Mouse (Mus musculus): ENCODE measurements around the gene Gm4779. TPM values are rescaled to one million over a fixed set of nuclear protein-coding genes. Genes with fewer than 3 reads are reported as not detected.
A peak's percentile ranks its signal among the peaks of the same experiment; 100 is the strongest.

Gm4779 gene
- polyA plus RNA-seq, 1 experiment from 2014 or later: not detected

DNA sequence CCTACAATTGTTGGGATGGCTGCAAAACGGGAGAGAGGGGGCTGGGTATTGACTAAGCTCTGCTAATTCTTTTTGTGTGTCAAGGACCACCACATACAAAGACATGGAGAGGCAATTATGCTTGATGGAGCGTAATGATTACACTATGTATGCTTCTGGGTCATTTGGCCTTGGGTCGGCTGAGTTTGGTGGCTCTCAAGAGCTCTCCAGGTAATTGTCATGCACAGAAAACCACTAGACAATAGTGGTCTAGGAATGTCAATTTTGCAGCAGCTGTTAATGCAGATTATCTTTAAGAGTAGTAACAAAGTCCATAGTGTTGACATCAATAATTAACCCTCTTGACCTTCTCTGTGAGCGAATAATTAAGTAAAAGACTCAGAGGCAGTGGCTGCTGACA lies 44.1 kb downstream of the Gm4779 start:
- 39% methylated on average over 4 of the region's 4 CpGs for WGBS
- Histone ChIP-seq H3K27ac (replicated peaks) (no peak overlapping the region), H3K4me3 (no peak overlapping the region), H3K27me3 (peaks cover 30% of the 10 kb centered on the region), H3K36me3 (no peaks in the 10 kb centered on the region), H3K4me1 (replicated peaks) (no peaks in the 10 kb centered on the region), H3K4me2 (no peak overlapping the region), H3K9ac (no peak overlapping the region), H3K9me3 (no peaks in the 10 kb centered on the region)
- ATAC-seq (ENCODE audit: low read depth): no peak

DNA sequence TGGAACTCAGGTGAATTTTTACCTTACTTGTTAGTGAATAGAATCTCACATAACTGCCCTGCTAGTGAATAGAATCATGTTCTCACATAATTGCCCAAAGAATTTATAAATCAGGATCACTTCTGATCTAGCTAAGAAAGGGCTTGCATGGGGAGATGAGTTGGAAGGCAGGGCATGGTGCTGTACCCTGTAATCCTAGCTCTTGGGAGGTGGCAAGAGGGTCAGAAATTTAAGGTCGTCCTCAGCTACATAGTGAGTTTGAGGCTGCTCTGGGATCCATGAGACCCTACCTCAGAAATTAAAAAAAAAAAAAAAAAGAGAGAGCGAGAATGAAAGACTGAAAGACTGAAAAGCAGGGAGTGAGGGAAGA lies 53.2 kb downstream of the Gm4779 start:
- 84% methylated on average over 2 of the region's 2 CpGs for WGBS
- Histone ChIP-seq H3K27ac (replicated peaks) (peak overlapping the region; percentile 56; the same call in 1 of the 2 replicates), H3K27me3 (peaks cover 33% of the 10 kb centered on the region), H3K4me3 (no peak overlapping the region), H3K4me2 (no peak overlapping the region), H3K9me3 (no peaks in the 10 kb centered on the region), H3K36me3 (no peaks in the 10 kb centered on the region), H3K9ac (no peak overlapping the region), H3K4me1 (replicated peaks) (peaks cover 9% of the 10 kb centered on the region; the same call in 1 of the 2 replicates)
- ATAC-seq (ENCODE audit: low read depth): no peak

DNA sequence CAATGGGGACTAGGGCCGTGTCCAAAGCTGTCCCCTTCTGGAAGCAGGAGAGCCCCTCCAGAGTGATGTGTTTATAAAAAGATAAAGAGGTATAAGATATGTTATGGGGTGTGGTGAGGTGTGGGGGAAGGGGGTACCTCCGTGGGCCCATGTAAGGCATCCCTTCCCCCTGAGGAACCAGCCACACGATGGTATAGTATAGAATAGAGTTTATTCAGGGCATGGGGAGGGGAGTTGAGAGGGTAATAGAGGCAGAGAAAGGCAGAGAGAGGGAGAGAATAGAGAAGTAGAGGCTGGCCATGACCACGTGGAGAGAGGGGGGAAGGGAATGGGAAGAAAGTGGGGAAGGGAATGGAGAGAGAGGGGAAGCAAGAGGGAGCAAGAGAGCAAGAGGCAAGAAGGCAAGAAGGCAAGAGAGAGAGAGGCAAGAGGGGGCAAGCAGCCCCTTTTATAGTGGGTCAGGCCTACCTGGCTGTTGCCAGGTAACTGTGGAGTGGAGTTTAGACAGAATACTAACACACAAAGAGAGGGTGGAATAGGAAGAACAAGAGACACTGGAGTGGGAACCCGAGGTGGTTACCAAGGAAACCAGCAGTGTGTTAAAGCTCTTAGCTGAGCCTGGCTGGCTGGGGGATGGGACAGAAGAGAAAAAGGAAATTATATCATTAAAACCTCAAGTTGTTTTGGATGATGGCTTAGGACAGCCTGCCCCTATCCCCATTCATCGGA lies 53.7 kb downstream of the Gm4779 start:
- no peak overlapping the region for H3K4me3 ChIP-seq
- H3K27me3 ChIP-seq: peaks cover 34% of the 10 kb centered on the region
- H3K4me1 ChIP-seq (replicated peaks): peaks cover 9% of the 10 kb centered on the region; the same call in 1 of the 2 replicates
- no peak overlapping the region for H3K4me2 ChIP-seq
- no peak overlapping the region for H3K9ac ChIP-seq
- no peaks in the 10 kb centered on the region for H3K9me3 ChIP-seq
- peak; percentile 88 for ATAC-seq (ENCODE audit: low read depth)
- WGBS: 49% methylated on average over 6 of the region's 6 CpGs
- peak overlapping the region; percentile 56; the same call in 1 of the 2 replicates for H3K27ac ChIP-seq (replicated peaks)
- no peaks in the 10 kb centered on the region for H3K36me3 ChIP-seq

Other genes with a start within 250 kb of the Gm4779 start
- 180 and 215 TPM in 2 replicates for gene Ogt, start 154.4 kb downstream of the Gm4779 start, polyA plus RNA-seq (2015; fragmentation: Nextera tagmentation; extraction: Ambion mirVana)
- 0.25 and 0.28 TPM in 2 replicates for gene Cxcr3, start 60.2 kb downstream of the Gm4779 start, polyA plus RNA-seq (2015; fragmentation: Nextera tagmentation; extraction: Ambion mirVana)
- not detected in 2 replicates for gene 8030474K03Rik, start 233 bp upstream of the Gm4779 start, polyA plus RNA-seq (2015; fragmentation: Nextera tagmentation; extraction: Ambion mirVana)
- 4.6 and 5.7 TPM in 2 replicates for gene Nhsl2, start 55.0 kb upstream of the Gm4779 start, polyA plus RNA-seq (2015; fragmentation: Nextera tagmentation; extraction: Ambion mirVana)